Mouse (Mus musculus) cortical plate, adult 2 months (tissue): ENCODE results near the gene Trpm3.

Experiments
- CTCF ChIP-seq: fragments of 200-500 bp; IDR thresholded peaks from 2 replicates; pipeline ENCODE4 v1.5.1; 2011; ENCODE audit warnings: mild to moderate bottlenecking, control low read depth, low read length; ENCODE audit not compliant: insufficient read depth; ENCODE audit errors: extremely low read depth
- POLR2A ChIP-seq: fragments of 200-500 bp; IDR thresholded peaks from 2 replicates; pipeline ENCODE4 v1.6.1; 2011; ENCODE audit warnings: mild to moderate bottlenecking, low read length, control low read depth; ENCODE audit not compliant: insufficient read depth; ENCODE audit errors: extremely low read depth

GRCm38 (mm10) chr19:23005851-23006250, 867.0 kb downstream of the Trpm3 start:
- TF ChIP-seq CTCF (no peak), POLR2A (no peak)
